Mouse (Mus musculus) Patski (cell line): ENCODE measurements around the gene Dlgap4. TPM values are rescaled to one million over a fixed set of nuclear protein-coding genes. Genes with fewer than 3 reads are reported as not detected.
"Not testable (repeated sequence)": the region's sequence is repeated elsewhere in the genome, so short reads cannot be mapped to it uniquely, and the experiment has no call there.

Source experiments
- ATAC-seq: fragments of 100-300 bp; one replicate; pipeline ENCODE4 v1.8.0; 2021
- CTCF ChIA-PET: fragments of 350-600 bp; sonication (Branson Sonifier 250); formaldehyde crosslinking; loops from one replicate; lab custom pipeline; 2022; ENCODE audit warnings: inconsistent platforms; lab: Charles Lee
- POLR2A ChIA-PET: fragments of 350-600 bp; sonication (Branson Sonifier 250); formaldehyde crosslinking; loops from one replicate; lab custom pipeline; 2022; ENCODE audit warnings: antibody characterized with exemption, inconsistent platforms; lab: Charles Lee
- DNase-seq: peaks from one replicate; pipeline ENCODE4 v3.0.0-alpha.2; 2011; ENCODE audit warnings: low read depth, low spot score
- H3K27me3 ChIP-seq: fragments of 371-371 bp; one replicate; pipeline ENCODE4 v1.5.1; 2021
- CTCF ChIP-seq: fragments of 100-300 bp; IDR thresholded peaks from one replicate; pipeline ENCODE4 v1.5.1; 2021
- in situ Hi-C: fragments of 300-500 bp; cut with MboI; formaldehyde crosslinking; loops from 3 replicates; pipeline ENCODE4 v1.11.1; 2018; ENCODE audit warnings: low pct_unique_long_range_greater_than_20kb, mixed read lengths
- polyA plus RNA-seq: library from polyadenylated mRNA; unstranded; gene quantifications from one replicate; pipeline ENCODE4 v1.2.3, GENCODE M21; 2021

Dlgap4 gene
- polyA plus RNA-seq, 1 experiment from 2014 or later: 44.7 TPM

DNA sequence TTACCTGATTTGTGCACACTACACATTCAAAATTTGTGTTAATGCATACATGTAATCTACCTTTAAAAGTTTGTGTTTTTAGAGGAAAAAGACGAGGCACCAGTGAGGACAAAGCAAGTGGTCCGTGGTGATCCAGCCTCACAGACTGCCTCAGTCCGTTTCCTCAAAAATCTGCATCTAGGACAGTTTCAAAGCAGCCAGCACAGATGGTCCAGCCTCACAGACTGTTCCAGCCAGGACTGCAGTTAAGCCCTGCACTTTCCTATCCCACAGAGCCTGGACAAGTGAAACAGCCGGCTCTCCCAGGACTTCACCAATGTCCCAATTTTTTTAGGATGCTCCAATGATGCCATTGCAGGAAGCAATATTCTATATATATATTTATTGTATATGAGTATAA, 187.5 kb downstream of the Dlgap4 start:
- H3K27me3 ChIP-seq: no peaks in the 10 kb centered on the region
- ChIA-PET POLR2A (no interaction called here), CTCF (no interaction called here)
- no peak for TF ChIP-seq CTCF
- in situ Hi-C loops: no loop called here
- DNase-seq (no peak), ATAC-seq (no peak)

- in situ Hi-C loops, H3K27me3 ChIP-seq, ATAC-seq, DNase-seq, CTCF ChIA-PET, POLR2A ChIA-PET: not testable (repeated sequence)
These were observed 188.6 kb downstream of the Dlgap4 start for GRCm38 (mm10) chr2:156802116-156802515.

DNA sequence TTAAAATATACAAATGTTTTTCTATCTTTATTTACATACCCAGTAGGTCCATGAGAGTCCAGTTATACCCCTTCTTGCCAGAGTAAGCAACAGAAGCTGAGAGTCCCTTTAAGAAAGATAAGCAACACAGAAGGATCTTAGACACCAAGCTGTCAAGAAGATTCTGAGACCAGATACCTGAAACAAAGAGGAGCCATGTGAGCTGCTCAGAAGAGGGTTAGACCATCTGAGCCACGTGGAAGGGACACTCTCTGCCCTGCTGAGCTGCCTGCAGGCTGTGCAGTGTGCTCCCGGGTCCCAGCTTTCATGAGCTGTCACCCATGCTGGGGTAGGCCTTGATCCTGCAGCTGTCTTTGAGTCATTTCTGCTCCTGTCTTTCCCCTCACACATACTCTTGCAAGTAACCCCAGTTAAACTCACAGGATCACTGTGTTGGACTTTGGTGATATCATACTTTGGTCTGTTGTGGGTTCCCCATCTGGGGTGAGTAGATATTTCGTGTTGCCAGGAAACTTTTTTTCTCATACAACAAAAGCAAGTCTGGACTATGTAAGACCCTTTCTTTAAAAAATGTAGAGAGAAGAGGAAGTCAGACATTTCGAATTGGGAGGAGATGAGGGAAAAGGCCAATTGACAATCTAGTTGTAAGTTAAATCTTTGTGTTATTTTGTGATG, 190.3 kb downstream of the Dlgap4 start:
- POLR2A ChIA-PET: interaction anchor here (0.5 kb wide), 1 partner anchor 37 kb away, joined by 4 read pairs; no protein-coding TSS in a partner anchor
- in situ Hi-C loops: no loop called here
- CTCF ChIA-PET: no interaction called here
- no peak for TF ChIP-seq CTCF
- DNase-seq (no peak), ATAC-seq (no peak)
- H3K27me3 ChIP-seq: peaks cover 6% of the 10 kb centered on the region

- CTCF ChIA-PET: no interaction called here
- POLR2A ChIA-PET: no interaction called here
- in situ Hi-C loops: no loop called here
- DNase-seq (no peak), ATAC-seq (no peak)
- no peak for TF ChIP-seq CTCF
- H3K27me3 ChIP-seq: peaks cover 6% of the 10 kb centered on the region
These were observed 191.1 kb downstream of the Dlgap4 start for GRCm38 (mm10) chr2:156804589-156804988.

DNA sequence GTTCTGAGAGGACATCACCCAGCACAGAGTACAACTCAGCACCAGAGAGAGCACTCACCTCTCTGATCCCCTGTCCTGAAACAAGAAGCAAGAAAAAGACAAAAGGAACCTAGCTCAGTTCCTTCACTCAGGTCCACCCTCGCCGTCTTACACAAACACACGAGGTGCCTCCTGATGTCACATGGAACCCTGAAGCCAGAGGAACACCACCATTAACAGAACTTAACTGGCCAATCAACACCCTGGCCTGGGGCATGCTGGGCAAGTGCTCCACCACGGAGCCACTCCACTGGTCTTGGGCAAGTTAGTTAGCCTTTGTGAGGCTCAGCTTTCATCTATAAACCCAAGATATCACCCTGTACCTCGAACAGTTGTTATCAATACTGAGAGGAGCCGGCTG, 193.4 kb downstream of the Dlgap4 start:
- no peak for DNase-seq
- peaks cover 6% of the 10 kb centered on the region for H3K27me3 ChIP-seq
- no peak for TF ChIP-seq CTCF
- POLR2A ChIA-PET: no interaction called here
- no peak for ATAC-seq
- in situ Hi-C loops: no loop called here
- CTCF ChIA-PET: interaction anchor here (1.1 kb wide), 1 partner anchor 224 kb away, joined by 3 read pairs; no protein-coding TSS in a partner anchor

DNA sequence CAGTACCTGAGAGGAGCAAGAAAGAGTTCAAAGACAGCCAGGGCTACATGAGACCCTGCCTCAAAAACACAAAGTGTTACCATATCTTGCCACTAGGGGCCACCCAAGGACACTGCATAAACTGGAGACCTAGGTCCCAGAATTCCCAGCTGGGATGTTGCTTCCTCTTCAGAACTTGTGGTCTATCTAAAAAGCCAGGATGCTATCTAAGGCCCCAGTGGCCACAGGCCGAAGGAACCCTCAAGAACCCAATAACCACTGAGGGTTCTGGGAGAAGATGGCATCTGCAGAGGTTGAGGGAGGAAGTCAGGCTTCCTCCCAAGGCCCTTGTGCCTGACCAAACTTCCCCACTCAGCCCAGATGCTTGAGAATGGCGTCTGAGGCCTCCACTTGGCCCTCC, 196.1 kb downstream of the Dlgap4 start:
- peak; percentile 23 for ATAC-seq
- peak; percentile 93 for TF ChIP-seq CTCF
- in situ Hi-C loops: no loop called here
- H3K27me3 ChIP-seq: peaks cover 6% of the 10 kb centered on the region
- ChIA-PET POLR2A (interaction anchor here (0.8 to 1.0 kb wide), 3 partner anchors 32 to 92 kb away, joined by 3 to 4 read pairs (median 4); partner anchors contain the start of gene Rab5if), CTCF (interaction anchor here (0.6 to 1.8 kb wide), 6 partner anchors 10 to 187 kb away, joined by 3 to 5 read pairs (median 4); partner anchors contain the start of gene Rab5if)
- peak; percentile 19 for DNase-seq

DNA sequence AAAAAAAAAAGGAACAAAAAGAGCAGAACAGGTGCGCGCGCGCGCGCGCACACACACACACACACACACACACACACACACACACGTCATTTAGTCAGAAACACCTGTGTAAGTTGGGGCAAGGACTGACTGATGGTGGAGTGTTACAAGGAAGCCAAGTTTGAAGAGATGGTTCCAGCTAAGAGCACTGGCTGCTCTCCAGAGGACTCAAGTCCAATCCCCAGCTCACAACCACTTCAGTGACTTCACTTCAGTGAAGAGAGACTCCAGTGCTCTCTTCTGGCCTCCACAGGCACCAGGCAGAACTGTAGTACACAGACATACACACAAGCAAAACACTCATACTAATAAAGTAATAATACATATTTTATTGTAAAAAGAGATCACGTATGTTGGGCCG, 197.2 kb downstream of the Dlgap4 start:
- POLR2A ChIA-PET: no interaction called here
- peak; percentile 15 for TF ChIP-seq CTCF
- CTCF ChIA-PET: no interaction called here
- peaks cover 6% of the 10 kb centered on the region for H3K27me3 ChIP-seq
- in situ Hi-C loops: loop anchor here (5.0 kb wide), 1 partner anchor 47 kb away; the partner anchor contains the start of gene 4930518I15Rik
- ATAC-seq (no peak), DNase-seq (no peak)

DNA sequence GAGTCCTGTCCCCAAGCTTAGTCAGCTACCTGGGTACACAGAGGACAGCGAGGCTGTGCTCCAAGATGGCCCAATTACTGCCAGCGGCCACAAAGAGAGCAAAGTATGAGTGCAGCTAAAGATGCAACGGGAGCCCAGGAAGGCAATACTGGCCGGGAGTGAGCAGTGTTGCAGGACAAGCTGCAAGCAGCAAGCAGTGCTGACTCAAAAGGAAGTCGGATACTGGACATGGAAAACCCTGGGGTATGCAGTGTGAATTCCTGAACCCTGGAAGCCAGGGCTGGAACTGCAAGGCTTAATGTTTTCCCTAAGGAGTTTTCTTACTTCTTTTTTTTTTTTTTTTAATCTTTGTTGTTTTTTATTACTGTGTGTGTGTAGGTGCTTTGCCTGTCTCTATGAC, 198.1 kb downstream of the Dlgap4 start:
- CTCF ChIA-PET: no interaction called here
- TF ChIP-seq CTCF: no peak
- POLR2A ChIA-PET: no interaction called here
- DNase-seq: no peak
- peaks cover 1% of the 10 kb centered on the region for H3K27me3 ChIP-seq
- in situ Hi-C loops: loop anchor here (5.0 kb wide), 1 partner anchor 46 kb away; the partner anchor contains the start of gene 4930518I15Rik
- ATAC-seq: no peak

Other genes starting within 250 kb of the Dlgap4 start
- gene Epb41l1, start 192.8 kb upstream of the Dlgap4 start, polyA plus RNA-seq: 39.7 TPM
- 22.0 TPM for gene Aar2, start 66.1 kb upstream of the Dlgap4 start, polyA plus RNA-seq
- 38.7 TPM for gene Myl9, start 161.7 kb downstream of the Dlgap4 start, polyA plus RNA-seq
- gene Tgif2, start 226.3 kb downstream of the Dlgap4 start, polyA plus RNA-seq: 10.0 TPM
- 0.82 TPM for gene 4930518I15Rik, start 244.2 kb downstream of the Dlgap4 start, polyA plus RNA-seq
- gene Rab5if, start 249.4 kb downstream of the Dlgap4 start, polyA plus RNA-seq: 206 TPM